Mouse (Mus musculus) liver, embryonic 14.5 days (tissue): Measurements from ENCODE around the gene Fam71e2. TPM values are rescaled to one million over a fixed set of nuclear protein-coding genes. Genes with fewer than 3 reads are reported as not detected.

ENCODE experiments used
- ATAC-seq: fragments of 200-750 bp; cut with Nextera tagmentation; 2 replicates; pipeline ENCODE4 v1.8.0; 2017; ENCODE audit warnings: moderate number of reproducible peaks, mild to moderate bottlenecking, moderate library complexity; ENCODE audit not compliant: insufficient read depth
- DNase-seq, 3 experiments: peaks; one replicate each; pipeline ENCODE4 v3.0.0-alpha.2; 2012 to 2013; ENCODE audit warnings: low read depth in 3 of 3, low spot score in 3 of 3
- H3K27ac ChIP-seq: fragments of 300-500 bp; sonication (generic); 2 replicates; pipeline ENCODE4 v1.5.1; 2014; ENCODE audit warnings: moderate library complexity, mild to moderate bottlenecking, control low read depth, inconsistent platforms
- H3K27me3 ChIP-seq: fragments of 300-500 bp; sonication (generic); 2 replicates; pipeline ENCODE4 v1.6.1; 2014; ENCODE audit warnings: mild to moderate bottlenecking, low read length, moderate library complexity; ENCODE audit not compliant: control insufficient read depth, insufficient read depth
- H3K36me3 ChIP-seq: fragments of 300-500 bp; sonication (generic); replicated peaks from 2 replicates; pipeline ENCODE4 v1.6.1; 2014; ENCODE audit warnings: low read depth; ENCODE audit not compliant: control insufficient read depth, insufficient read depth
- H3K4me1 ChIP-seq, 2 experiments: fragments of 200-500 bp in 1 of 2; fragments of 300-500 bp in 1 of 2; sonication (generic) in 1 of 2; replicated peaks; 2 replicates each; pipeline ENCODE4 v1.6.1; 2012 to 2014; ENCODE audit warnings: antibody characterized with exemption in 1 of 2, inconsistent platforms in 1 of 2, low read length in 1 of 2; ENCODE audit not compliant: control insufficient read depth in 2 of 2, insufficient read depth in 2 of 2
- H3K4me2 ChIP-seq: fragments of 300-500 bp; sonication (generic); 2 replicates; pipeline ENCODE4 v1.6.1; 2014; ENCODE audit warnings: low read depth, mild to moderate bottlenecking, control low read depth, moderate library complexity
- H3K4me3 ChIP-seq, 2 experiments: fragments of 200-500 bp in 1 of 2; fragments of 300-500 bp in 1 of 2; sonication (generic) in 1 of 2; 2 replicates each; pipeline ENCODE4 v1.5.1; 2012 to 2014; ENCODE audit warnings: low read depth in 2 of 2, low read length in 2 of 2, mild to moderate bottlenecking in 2 of 2, control low read depth in 1 of 2, inconsistent platforms in 1 of 2, moderate library complexity in 1 of 2; ENCODE audit not compliant: insufficient read depth in 1 of 2
- H3K9ac ChIP-seq: fragments of 300-500 bp; sonication (generic); replicated peaks from 2 replicates; pipeline ENCODE4 v1.6.1; 2014; ENCODE audit warnings: mild to moderate bottlenecking, control low read depth, moderate library complexity
- H3K9me3 ChIP-seq: fragments of 300-500 bp; sonication (generic); 2 replicates; pipeline ENCODE4 v1.6.1; 2016; ENCODE audit warnings: low read length, mixed read lengths; ENCODE audit not compliant: control insufficient read depth
- CTCF ChIP-seq: IDR thresholded peaks from 2 replicates; pipeline ENCODE4 v1.5.1; 2016; ENCODE audit warnings: antibody characterized with exemption, low read depth, control low read depth
- EP300 ChIP-seq: IDR thresholded peaks from 2 replicates; pipeline ENCODE4 v1.6.1; 2016; ENCODE audit warnings: antibody characterized with exemption, low read depth
- WGBS: fragments of 180-500 bp; shearing (Covaris S2); extraction: QIAGEN DNeasy Blood & Tissue Kit; methylation state at CpG from one replicate; pipeline ENCODE4 v1.1.7; 2014; ENCODE audit not compliant: insufficient replicate concordance; 5-methylcytosine and 5-hydroxymethylcytosine counted together
- polyA plus RNA-seq, 2 experiments: library from polyadenylated mRNA; depleted of rRNA in 1 of 2; stranded (reverse) in 1 of 2; unstranded in 1 of 2; fragments of >200 nt; fragmentation: Nextera tagmentation in 1 of 2; extraction: Ambion mirVana in 1 of 2; gene quantifications; 2 replicates each; pipeline versions ENCODE4 v1.2.1 to v1.2.3; 2012 to 2014

Fam71e2 gene
- polyA plus RNA-seq, 2 experiments: not detected

GRCm38 (mm10) chr7:4731090-4731489, 40.0 kb downstream of the Fam71e2 start:
- Histone ChIP-seq H3K9me3 (no peaks in the 10 kb centered on the region), H3K4me1 (peaks cover 12 to 14% of the 10 kb centered on the region in 2 experiments), H3K4me2 (no peak overlapping the region), H3K27ac (no peak overlapping the region), H3K36me3 (no peaks in the 10 kb centered on the region), H3K27me3 (no peaks in the 10 kb centered on the region), H3K9ac (no peak overlapping the region), H3K4me3 (no peak overlapping the region)
- no peak for TF ChIP-seq EP300
- no peak for TF ChIP-seq CTCF
- DNase-seq: no peak
- 51% methylated on average over 5 of the region's 5 CpGs for WGBS
- ATAC-seq: no peak

DNA sequence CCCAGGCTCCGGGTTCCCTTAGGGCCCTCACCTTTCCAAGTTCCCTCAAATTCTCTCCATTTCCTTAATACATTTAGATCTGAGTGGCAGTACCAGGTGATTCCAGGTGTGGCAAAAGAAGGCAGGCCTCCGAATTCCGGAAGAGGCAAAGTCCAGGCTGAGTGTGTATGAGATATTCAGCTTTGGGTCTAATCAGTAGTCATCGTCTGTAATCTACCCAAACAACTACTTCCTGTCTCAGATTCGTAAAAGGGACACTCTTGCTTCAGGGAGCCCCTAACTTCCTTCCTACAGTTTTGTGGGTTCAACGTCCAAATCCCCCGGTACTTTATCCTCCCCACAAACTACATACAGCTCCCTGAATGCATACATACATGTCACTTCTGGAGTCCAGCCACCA, 45.9 kb downstream of the Fam71e2 start, which contains the start of gene Tmem150b:
Tmem150b (minus strand) TSS at position 81 of the 400 bp plus-strand sequence.
- no peak within 1 kb of the TSS for H3K4me3 ChIP-seq
- H3K4me1 ChIP-seq: peaks cover 0 to 12% of the 10 kb centered on the region in 2 experiments; a peak in 2 of 4 replicates
- TF ChIP-seq CTCF (no peak), EP300 (no peak)
- no peak for DNase-seq
- peak within 1 kb of the TSS; percentile 56 for H3K4me2 ChIP-seq
- H3K27me3 ChIP-seq: no peaks in the 10 kb centered on the region; the same call in 1 of the 2 replicates
- no peak for ATAC-seq
- no peaks in the 10 kb centered on the region for H3K9me3 ChIP-seq
- H3K9ac ChIP-seq: no peak within 1 kb of the TSS; the same call in 1 of the 2 replicates
- WGBS: 14% methylated on average over 7 of the region's 7 CpGs
- no peak within 1 kb of the TSS for H3K27ac ChIP-seq
- H3K36me3 ChIP-seq: no peaks in the 10 kb centered on the region

- Histone ChIP-seq H3K4me1 (peaks cover 0 to 12% of the 10 kb centered on the region in 2 experiments; a peak in 2 of 4 replicates), H3K4me3 (no peak overlapping the region), H3K9me3 (no peaks in the 10 kb centered on the region), H3K27ac (no peak overlapping the region), H3K27me3 (no peaks in the 10 kb centered on the region; the same call in 1 of the 2 replicates), H3K9ac (no peak overlapping the region), H3K36me3 (no peaks in the 10 kb centered on the region), H3K4me2 (no peak overlapping the region; the same call in 1 of the 2 replicates)
- DNase-seq (no peak), ATAC-seq (no peak)
- 2% methylated on average over 3 of the region's 3 CpGs for WGBS
- no peak for TF ChIP-seq CTCF
- TF ChIP-seq EP300: no peak
Observed at GRCm38 (mm10) chr7:4724359-4724758, 46.7 kb downstream of the Fam71e2 start.

DNA sequence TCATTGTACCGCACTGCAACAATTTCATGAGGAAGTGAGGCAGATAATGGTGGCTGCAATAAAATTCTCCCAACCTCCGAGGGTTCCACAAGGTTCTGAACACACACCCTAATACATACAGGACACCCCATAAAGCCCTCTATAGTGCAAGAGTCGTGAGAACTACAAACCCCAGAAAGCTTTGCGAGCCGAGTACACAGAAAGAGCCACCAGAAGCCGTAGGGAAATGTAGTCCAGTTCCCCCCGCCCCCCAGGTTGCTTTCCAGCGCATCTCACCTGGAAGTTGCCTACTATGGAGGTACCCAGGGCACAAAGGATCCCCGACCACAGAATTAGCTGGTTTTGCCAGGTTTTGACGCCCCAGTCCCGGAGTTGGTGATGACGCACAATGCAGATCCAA, 47.6 kb downstream of the Fam71e2 start:
- H3K4me3 ChIP-seq: peak overlapping the region; percentile 34 to 53
- WGBS: 29% methylated on average over 12 of the region's 12 CpGs
- no peaks in the 10 kb centered on the region for H3K9me3 ChIP-seq
- no peak for DNase-seq
- no peak overlapping the region; the same call in 1 of the 2 replicates for H3K9ac ChIP-seq
- H3K4me1 ChIP-seq: peaks cover 0 to 12% of the 10 kb centered on the region in 2 experiments; a peak in 2 of 4 replicates
- no peak for ATAC-seq
- H3K27ac ChIP-seq: no peak overlapping the region
- TF ChIP-seq CTCF: no peak
- TF ChIP-seq EP300: no peak
- no peaks in the 10 kb centered on the region; the same call in 1 of the 2 replicates for H3K27me3 ChIP-seq
- H3K4me2 ChIP-seq: peak overlapping the region; percentile 56
- no peaks in the 10 kb centered on the region for H3K36me3 ChIP-seq

- Histone ChIP-seq H3K4me3 (no peak overlapping the region), H3K4me1 (peaks cover 0 to 8% of the 10 kb centered on the region in 2 experiments; a peak in 1 of 4 replicates), H3K4me2 (no peak overlapping the region), H3K9ac (no peak overlapping the region), H3K9me3 (no peaks in the 10 kb centered on the region), H3K27me3 (no peaks in the 10 kb centered on the region; the same call in 1 of the 2 replicates), H3K36me3 (no peaks in the 10 kb centered on the region), H3K27ac (no peak overlapping the region)
- no peak for DNase-seq
- WGBS: 82% methylated on average over 3 of the region's 3 CpGs
- ATAC-seq: no peak
- TF ChIP-seq CTCF (no peak), EP300 (no peak)
Observed at GRCm38 (mm10) chr7:4719276-4719675, 51.8 kb downstream of the Fam71e2 start.
